8 mouse cellular contexts compared by ENCODE assay signal in the genomic region with DNA sequence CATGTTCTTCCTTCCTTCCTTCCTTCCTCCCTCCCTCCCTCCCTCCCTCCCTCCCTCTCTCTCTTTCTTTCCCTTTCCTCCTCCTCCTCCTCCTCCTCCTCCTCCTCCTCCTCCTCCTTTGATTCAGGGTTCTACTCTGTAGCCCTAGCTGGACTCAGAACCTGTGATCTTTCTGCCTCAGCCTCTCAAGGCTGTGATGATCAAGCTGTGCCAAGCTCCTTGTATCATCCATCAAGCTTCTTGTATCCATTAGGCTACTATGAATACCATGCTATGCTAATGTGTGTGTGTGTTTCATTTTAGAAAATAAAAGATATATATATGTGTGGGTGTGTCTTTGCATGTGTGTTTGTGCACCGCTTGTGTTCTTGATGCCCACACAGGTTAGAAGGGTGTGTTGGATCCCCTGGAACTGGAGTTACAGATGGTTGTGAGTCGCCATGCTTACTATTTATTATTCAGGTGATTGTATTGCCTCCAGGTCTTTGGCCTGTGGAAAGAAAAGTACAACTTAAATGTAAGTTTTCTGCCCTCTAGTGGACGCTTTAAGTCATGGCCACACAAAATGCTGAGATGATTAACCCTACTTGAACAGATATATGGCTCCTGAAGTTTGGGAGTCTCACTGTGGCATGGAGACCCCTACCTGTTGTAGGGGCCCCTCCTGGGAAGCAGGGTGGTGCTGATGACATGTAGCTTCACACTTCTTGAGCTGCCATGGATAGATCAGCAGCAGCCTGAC. TPM values are rescaled to one million over a fixed set of nuclear protein-coding genes. Genes with fewer than 3 reads are reported as not detected.
DNase-seq lines count a peak whose midpoint lies in the region; ATAC-seq lines count a peak whose summit lies in the region.

No protein-coding gene starts in this region.

- peak; percentile 71 for ATAC-seq in megakaryocyte-erythroid progenitor cell, adult 5-6 weeks (replicated peaks; ENCODE audit: low FRiP score, low TSS enrichment, poor library complexity, severe bottlenecking)

- intact Hi-C loops in gastrocnemius, postnatal 14 days (cut with DNase I; ENCODE audit: low total_unique reads): no loop called here

- peak; percentile 51 for DNase-seq in cerebellum, adult 9-10 months
- no peak for DNase-seq in cerebellum, adult 8-10 months
- DNase-seq in thymus, postnatal 14 days: peak; percentile 30
- DNase-seq in thymus, postnatal 36 days: no peak
- peak; percentile 66 for DNase-seq in induced T-regulatory cell, adult 2 months (ENCODE audit: low read depth)
- no peak for DNase-seq in frontal cortex, postnatal 25 days (ENCODE audit: low spot score in 2 of 2)
- DNase-seq in gastrocnemius, postnatal 14 days: no peak

RNA-seq across cellular contexts. Expression of a gene that starts 11.5 kb away (rescaled TPM):
- 1.1 TPM in 1 of 2 replicates, not detected in the other for total RNA-seq in megakaryocyte-erythroid progenitor cell, adult 5-6 weeks (2014; fragmentation: Nextera tagmentation)
- not detected in 2 replicates for total RNA-seq in megakaryocyte-erythroid progenitor cell, adult 5-6 weeks (2017)
- total RNA-seq in gastrocnemius, postnatal 14 days (2021): not detected

RNA-seq across cellular contexts. Expression of a gene that starts 28.6 kb away (rescaled TPM):
- 312 and 352 TPM in 2 replicates for total RNA-seq in megakaryocyte-erythroid progenitor cell, adult 5-6 weeks (2014; fragmentation: Nextera tagmentation)
- 194 and 197 TPM in 2 replicates for total RNA-seq in megakaryocyte-erythroid progenitor cell, adult 5-6 weeks (2017)
- 10 to 100 TPM; 86.5 to 87.4 TPM for total RNA-seq in gastrocnemius, postnatal 14 days (2021)

Comparison
In these comparisons a context has a peak if more than half of its experiments do, and no peak if none do; other contexts are left out.
1. DNase-seq: peak in cerebellum, adult 9-10 months (single experiment), thymus, postnatal 14 days (single experiment) and induced T-regulatory cell, adult 2 months (single experiment); none in cerebellum, adult 8-10 months (single experiment), thymus, postnatal 36 days (0 of 2), frontal cortex, postnatal 25 days (0 of 2) and gastrocnemius, postnatal 14 days (single experiment).